Mouse (Mus musculus): ENCODE measurements around the gene Tmem132e. TPM values are rescaled to one million over a fixed set of nuclear protein-coding genes. Genes with fewer than 3 reads are reported as not detected.

Gene Tmem132e
- polyA plus RNA-seq, 1 experiment, result 19.8 TPM

DNA sequence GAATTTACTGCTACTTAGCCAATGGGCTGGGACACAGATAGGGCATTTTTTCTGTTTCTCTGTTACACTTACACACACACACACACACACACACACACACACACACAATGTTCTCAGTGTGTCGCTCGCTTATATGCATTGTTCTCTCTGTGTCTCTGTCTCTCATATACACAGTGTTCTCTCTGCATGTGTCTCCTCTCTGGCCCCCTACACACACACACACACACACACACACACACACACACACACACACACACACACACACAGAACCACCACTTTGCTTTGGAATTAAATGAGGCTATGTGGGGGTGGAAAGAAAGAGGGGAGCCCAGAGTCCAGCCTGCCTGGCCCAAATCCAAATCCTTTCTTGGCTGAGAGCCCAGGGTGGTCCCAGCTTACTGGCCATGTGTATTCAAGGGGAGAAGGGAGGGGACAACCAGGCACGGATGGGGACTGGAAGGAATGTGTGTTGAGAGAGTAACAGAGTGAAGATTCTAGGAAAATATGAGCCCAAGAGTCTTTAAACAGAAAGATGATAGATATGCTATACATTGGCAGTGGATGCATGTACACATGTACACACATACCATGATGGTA, 8.0 kb upstream of the Tmem132e start:
- DNase-seq, result no peak
- H3K4me1 ChIP-seq (ENCODE audit: control insufficient read depth, insufficient read depth, low read length), result no peaks in the 10 kb centered on the region
- 44% methylated on average over 3 of the region's 3 CpGs for WGBS
- H3K27me3 ChIP-seq (ENCODE audit: control insufficient read depth, insufficient read depth, low read length), result no peaks in the 10 kb centered on the region
- H3K4me3 ChIP-seq (replicated peaks; ENCODE audit: insufficient read depth, low read depth, low read length), result no peak overlapping the region
- H3K27ac ChIP-seq (ENCODE audit: insufficient read depth, low read length), result no peak overlapping the region
- TF ChIP-seq POLR2A (IDR thresholded peaks at IDR 0.05; ENCODE audit: borderline replicate concordance, insufficient read depth, low read length) (no peak), CTCF (IDR thresholded peaks at IDR 0.05; ENCODE audit: borderline replicate concordance, insufficient read depth, low read depth, low read length) (no peak)

- Histone ChIP-seq H3K27ac (ENCODE audit: insufficient read depth, low read length) (peak overlapping the region; percentile 23; the same call in 1 of the 2 replicates), H3K4me1 (ENCODE audit: control insufficient read depth, insufficient read depth, low read length) (0 out of 2 replicates have a peak, but pooled peaks cover 3% of the 10 kb centered on the region), H3K27me3 (ENCODE audit: control insufficient read depth, insufficient read depth, low read length) (no peaks in the 10 kb centered on the region), H3K4me3 (replicated peaks; ENCODE audit: insufficient read depth, low read depth, low read length) (peak overlapping the region; percentile 89)
- under 1% methylated on average over 51 of the region's 51 CpGs for WGBS
- TF ChIP-seq CTCF (IDR thresholded peaks at IDR 0.05; ENCODE audit: borderline replicate concordance, insufficient read depth, low read depth, low read length) (no peak), POLR2A (IDR thresholded peaks at IDR 0.05; ENCODE audit: borderline replicate concordance, insufficient read depth, low read length) (peak; percentile 67)
- DNase-seq, result peak; percentile 72 to 80
Measured at GRCm38 (mm10) chr11:82386970-82387540, 1.6 kb upstream of the Tmem132e start.

DNA sequence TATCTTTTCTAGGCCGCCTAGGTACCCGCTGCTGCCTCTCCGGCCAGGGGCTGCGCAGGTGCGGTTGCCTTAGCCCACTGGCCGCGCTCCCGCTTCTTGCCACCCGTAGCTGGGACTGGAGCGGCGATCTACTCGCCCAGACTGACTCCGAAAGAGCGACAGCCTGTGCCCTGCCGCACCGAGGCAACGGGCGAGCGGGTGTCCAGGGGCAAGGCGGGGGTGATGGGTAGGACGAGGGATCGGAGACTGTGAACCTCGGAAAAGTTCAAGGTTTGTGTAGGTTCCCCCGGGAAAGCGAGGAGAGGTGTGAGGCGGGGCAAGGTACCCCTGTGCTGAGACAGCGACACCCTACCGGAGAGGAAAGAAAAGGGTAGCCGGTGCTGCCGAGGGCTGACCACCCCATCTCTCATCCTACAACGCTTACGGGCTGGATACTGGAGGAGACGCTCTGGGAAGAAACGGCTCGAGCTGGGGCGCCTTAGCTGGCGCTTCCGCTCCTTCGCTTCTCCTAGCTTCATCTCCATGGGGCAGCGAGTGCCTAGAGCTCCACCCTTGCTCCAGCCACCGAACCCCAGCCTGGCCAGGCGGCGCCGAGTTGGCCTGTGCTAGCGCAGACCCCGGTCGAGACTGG, 874 bp upstream of the Tmem132e start:
- Histone ChIP-seq H3K27me3 (ENCODE audit: control insufficient read depth, insufficient read depth, low read length) (no peaks in the 10 kb centered on the region), H3K27ac (ENCODE audit: insufficient read depth, low read length) (peak overlapping the region; percentile 23; the same call in 1 of the 2 replicates), H3K4me3 (replicated peaks; ENCODE audit: insufficient read depth, low read depth, low read length) (peak overlapping the region; percentile 89), H3K4me1 (ENCODE audit: control insufficient read depth, insufficient read depth, low read length) (peaks cover 6% of the 10 kb centered on the region; the same call in 1 of the 2 replicates)
- no peak for TF ChIP-seq POLR2A (IDR thresholded peaks at IDR 0.05; ENCODE audit: borderline replicate concordance, insufficient read depth, low read length)
- peak; percentile 44 to 64 for DNase-seq
- under 1% methylated on average over 47 of the region's 47 CpGs for WGBS

DNA sequence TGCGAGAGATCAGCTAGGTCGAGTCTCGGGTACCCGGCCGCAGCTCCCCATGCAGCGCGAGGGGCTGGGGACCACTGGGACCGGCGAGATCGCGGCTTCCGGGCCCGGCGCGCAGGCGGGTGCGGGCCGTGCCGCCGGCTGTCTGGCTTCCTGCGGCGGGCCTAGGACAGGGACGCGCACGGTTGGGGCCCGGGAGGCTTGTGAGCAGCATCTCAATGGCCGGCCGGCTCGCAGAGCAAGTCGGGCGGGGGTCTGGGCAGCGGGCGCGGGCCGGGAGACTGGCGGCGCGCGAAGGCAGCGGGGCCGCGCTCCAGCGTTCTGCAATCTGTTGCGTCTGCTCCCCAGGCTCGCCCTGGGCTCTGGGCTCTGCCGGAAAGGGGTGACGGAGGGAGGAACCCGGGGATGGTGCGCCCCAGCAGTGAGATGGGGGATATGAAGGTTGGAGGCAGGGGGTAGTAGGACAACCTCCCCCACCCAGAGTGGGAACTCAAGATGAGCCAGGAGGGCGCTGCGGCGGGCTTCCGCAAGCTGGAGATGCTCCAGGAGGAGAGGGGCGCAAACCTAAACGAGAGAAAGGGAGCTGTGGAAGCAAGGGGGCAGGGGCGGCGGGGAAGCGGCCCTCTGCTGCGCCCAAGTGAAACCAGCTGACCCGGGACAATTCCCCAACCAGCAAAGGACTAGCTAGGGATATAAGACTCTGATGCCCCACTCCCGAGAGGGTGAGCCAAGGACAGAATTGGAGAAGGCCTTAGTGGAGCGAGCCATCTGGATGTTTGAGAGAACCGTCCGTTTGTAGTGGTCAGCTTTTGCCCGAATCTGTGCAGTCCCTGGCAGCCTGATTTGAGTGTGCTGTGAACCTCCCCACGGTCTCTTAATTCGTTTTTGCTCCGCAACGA, 944 bp downstream of the Tmem132e start:
- TF ChIP-seq POLR2A (IDR thresholded peaks at IDR 0.05; ENCODE audit: borderline replicate concordance, insufficient read depth, low read length) (no peak), CTCF (IDR thresholded peaks at IDR 0.05; ENCODE audit: borderline replicate concordance, insufficient read depth, low read depth, low read length) (no peak)
- no peaks in the 10 kb centered on the region for H3K27me3 ChIP-seq (ENCODE audit: control insufficient read depth, insufficient read depth, low read length)
- DNase-seq, result peak; percentile 30 to 48
- peak overlapping the region; percentile 29 for H3K27ac ChIP-seq (ENCODE audit: insufficient read depth, low read length)
- H3K4me3 ChIP-seq (replicated peaks; ENCODE audit: insufficient read depth, low read depth, low read length), result peak overlapping the region; percentile 89
- 4% methylated on average over 69 of the region's 69 CpGs for WGBS
- peaks cover 6% of the 10 kb centered on the region; the same call in 1 of the 2 replicates for H3K4me1 ChIP-seq (ENCODE audit: control insufficient read depth, insufficient read depth, low read length)

DNA sequence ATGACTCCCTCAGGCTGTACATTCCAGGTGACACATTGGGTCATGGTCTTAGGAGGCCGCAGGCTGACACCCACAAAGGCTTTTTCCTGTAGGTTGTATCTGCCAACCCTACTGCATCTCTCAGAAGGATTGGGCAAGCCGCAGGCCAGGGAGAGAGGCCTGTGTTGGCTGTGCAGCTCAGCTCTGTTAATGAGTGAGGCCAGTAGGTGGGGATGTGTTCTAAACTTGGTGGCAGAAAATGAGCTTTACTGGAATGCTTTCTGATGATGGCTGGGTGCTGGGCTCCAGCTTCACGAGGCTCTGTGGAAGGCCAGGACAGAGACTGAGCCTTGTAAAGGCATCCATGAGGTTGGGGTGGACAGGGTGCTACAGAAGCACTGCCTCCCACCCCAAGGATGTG, 3.6 kb downstream of the Tmem132e start:
- Histone ChIP-seq H3K27ac (ENCODE audit: insufficient read depth, low read length) (no peak overlapping the region), H3K27me3 (ENCODE audit: control insufficient read depth, insufficient read depth, low read length) (no peaks in the 10 kb centered on the region), H3K4me1 (ENCODE audit: control insufficient read depth, insufficient read depth, low read length) (peaks cover 15% of the 10 kb centered on the region), H3K4me3 (replicated peaks; ENCODE audit: insufficient read depth, low read depth, low read length) (no peak overlapping the region)
- TF ChIP-seq POLR2A (IDR thresholded peaks at IDR 0.05; ENCODE audit: borderline replicate concordance, insufficient read depth, low read length) (no peak), CTCF (IDR thresholded peaks at IDR 0.05; ENCODE audit: borderline replicate concordance, insufficient read depth, low read depth, low read length) (peak; percentile 43; the same call in 1 of the 2 replicates)
- DNase-seq, result peak; percentile 36 to 58
- WGBS, result 37% methylated on average over 3 of the region's 3 CpGs

GRCm38 (mm10) chr11:82399621-82400020, 10.9 kb downstream of the Tmem132e start:
- no peak for TF ChIP-seq POLR2A (IDR thresholded peaks at IDR 0.05; ENCODE audit: borderline replicate concordance, insufficient read depth, low read length)
- TF ChIP-seq CTCF (IDR thresholded peaks at IDR 0.05; ENCODE audit: borderline replicate concordance, insufficient read depth, low read depth, low read length), result peak; percentile 54
- Histone ChIP-seq H3K4me3 (replicated peaks; ENCODE audit: insufficient read depth, low read depth, low read length) (no peak overlapping the region), H3K27ac (ENCODE audit: insufficient read depth, low read length) (no peak overlapping the region), H3K4me1 (ENCODE audit: control insufficient read depth, insufficient read depth, low read length) (peaks cover 37% of the 10 kb centered on the region), H3K27me3 (ENCODE audit: control insufficient read depth, insufficient read depth, low read length) (no peaks in the 10 kb centered on the region)
- 35% methylated on average over 2 of the region's 3 CpGs for WGBS
- DNase-seq, result peak in 1 of 2 experiments; percentile 31

DNA sequence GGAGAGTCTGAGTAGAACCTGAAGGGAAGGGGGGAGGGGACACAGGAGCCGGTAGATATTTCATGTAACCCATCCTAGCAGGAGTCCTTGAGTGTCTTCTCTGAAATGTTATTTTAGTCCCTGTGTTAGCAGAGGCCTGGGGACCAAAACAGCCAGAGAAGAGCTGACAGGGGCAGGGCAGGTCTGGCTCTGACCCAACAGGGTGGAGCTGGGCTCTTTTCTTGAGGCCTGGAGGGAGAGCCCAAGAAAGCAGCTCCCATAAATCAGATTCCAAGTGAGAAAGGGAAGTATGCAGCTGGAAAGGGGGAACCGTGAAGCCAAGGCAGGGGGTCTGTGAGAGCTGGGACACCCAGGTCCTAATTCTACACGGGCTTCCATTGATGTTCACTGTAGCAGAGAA, 16.9 kb downstream of the Tmem132e start:
- no peak for DNase-seq
- Histone ChIP-seq H3K27ac (ENCODE audit: insufficient read depth, low read length) (no peak overlapping the region), H3K4me1 (ENCODE audit: control insufficient read depth, insufficient read depth, low read length) (peaks cover 16% of the 10 kb centered on the region), H3K4me3 (replicated peaks; ENCODE audit: insufficient read depth, low read depth, low read length) (no peak overlapping the region), H3K27me3 (ENCODE audit: control insufficient read depth, insufficient read depth, low read length) (no peaks in the 10 kb centered on the region)
- no peak for TF ChIP-seq CTCF (IDR thresholded peaks at IDR 0.05; ENCODE audit: borderline replicate concordance, insufficient read depth, low read depth, low read length)
- TF ChIP-seq POLR2A (IDR thresholded peaks at IDR 0.05; ENCODE audit: borderline replicate concordance, insufficient read depth, low read length), result no peak
- 67% methylated on average over 3 of the region's 3 CpGs for WGBS
